Mouse (Mus musculus) left cerebral cortex, adult 18-20 months (tissue): ENCODE data around the gene Sgcd. TPM values are rescaled to one million over a fixed set of nuclear protein-coding genes. Genes with fewer than 3 reads are reported as not detected.

ENCODE experiments used
- DNase-seq, 2 experiments: peaks; one replicate each; pipeline ENCODE4 v3.0.0; 2021 to 2022; ENCODE audit warnings: low spot score in 2 of 2, mixed read lengths in 1 of 2
- total RNA-seq, 2 experiments: library from RNA; stranded (reverse); gene quantifications; 2 replicates each; pipeline ENCODE4 v1.2.3; 2021

Gene Sgcd
- total RNA-seq, 2 experiments from 2014 or later = 9.7 to 13.8 TPM

DNA sequence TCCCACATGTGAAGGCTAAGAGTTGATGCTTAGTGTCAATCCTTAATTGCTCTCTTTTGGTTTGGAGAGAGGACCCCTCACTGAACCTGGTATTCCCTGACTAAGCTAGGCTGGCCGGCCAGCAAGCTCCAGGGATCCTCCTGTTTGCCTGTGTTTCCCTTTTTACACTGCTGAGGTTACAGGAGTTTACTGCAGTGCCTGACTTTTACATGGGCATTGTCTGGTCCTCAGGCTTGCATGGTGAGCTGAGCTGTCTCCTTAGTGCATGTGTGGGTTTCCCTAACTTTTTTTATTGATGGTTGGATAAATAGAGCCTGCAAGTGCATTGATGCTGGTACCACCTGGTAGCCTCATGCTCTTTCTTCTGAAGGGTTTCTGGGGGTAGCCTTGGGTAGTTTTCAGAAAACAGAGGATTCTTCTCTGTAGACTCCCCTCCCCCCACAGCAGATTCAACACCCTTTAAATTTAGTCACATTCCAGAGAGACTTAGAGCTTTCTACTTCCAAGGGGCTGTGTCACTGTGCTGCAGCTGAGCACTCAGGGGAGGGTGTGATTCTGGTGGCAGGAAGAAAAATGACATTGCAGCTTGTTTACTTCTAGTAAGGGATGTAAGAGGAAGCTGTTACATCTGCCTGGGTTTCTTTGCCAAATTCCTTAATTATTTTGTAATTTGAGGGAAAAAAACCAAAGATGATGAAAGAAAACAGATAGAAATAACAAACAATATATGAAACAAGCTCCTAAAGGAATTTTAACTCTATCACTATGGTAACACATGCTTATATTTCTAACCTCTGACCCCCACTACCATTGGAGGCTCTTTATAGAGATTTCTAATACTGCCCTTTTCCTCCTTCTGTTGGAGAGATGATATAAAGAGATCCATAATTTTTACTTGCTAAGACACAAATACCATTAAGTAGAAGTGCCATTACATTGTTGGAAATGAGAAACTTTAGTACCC is 831.8 kb downstream of the Sgcd start:
- no peak for DNase-seq

DNA sequence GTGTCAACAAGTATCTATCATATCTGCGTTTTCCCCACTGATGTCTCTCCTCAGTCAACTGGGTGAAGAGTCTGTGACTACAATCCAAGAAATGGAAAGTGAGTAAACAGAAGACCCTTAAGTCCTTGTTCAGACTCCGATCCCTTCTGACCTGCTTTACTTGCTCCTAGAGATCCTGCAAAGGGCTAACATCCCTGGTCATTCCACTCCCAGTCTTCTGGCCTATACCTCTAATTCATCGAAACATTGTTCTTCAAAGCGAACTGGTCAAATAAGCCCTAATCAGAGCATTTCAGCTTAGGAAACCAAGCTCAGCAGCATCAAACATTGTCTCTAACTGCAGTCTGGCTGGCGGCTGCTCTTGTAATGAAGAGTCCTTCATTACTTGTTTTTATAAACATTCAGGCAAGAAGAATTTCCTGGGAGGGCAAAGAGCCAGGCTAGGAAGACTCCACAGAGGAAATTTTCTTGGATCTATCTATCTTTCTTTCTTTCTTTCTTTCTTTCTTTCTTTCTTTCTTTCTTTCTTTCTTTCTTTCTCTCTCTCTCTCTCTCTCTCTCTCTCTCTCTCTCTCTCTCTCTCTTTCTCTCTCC is 833.8 kb downstream of the Sgcd start:
- DNase-seq = no peak

DNA sequence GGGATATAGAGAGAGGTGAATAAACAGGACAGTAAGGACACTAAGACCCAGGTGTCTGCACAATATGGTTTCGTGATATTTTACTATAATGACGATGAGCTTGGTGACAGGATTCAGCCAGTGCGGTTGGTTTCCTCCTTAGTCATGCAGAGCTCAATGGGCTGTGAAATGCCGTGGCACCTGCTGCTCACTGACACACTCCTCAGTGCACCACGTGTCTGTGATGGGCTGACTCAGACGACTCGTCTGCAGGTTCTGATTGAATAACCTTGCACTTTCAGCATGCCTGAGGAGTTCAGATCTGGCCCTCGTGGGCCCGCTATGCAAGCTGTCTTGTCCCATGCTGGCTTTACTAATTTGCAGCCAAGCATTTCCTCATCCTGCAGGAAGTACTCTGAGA is 839.2 kb downstream of the Sgcd start:
- DNase-seq = no peak

DNA sequence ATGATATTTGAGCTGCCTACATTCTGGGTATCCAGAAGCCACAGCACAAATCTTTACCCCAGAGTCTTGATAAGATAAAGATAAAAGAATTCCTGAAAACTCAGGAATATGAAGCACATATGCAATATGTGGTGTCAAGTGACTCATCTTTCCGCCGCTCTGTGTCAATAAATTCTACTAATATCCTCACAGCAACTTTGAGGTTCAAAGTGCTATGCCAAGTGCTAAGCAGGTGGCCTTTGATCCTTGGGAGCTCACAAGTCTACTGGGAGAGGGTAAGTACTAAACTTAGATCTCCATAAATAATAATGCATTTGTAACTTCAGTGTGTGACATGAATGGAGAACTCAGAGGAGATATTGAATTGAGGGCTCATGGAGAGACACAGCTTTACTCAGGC is 848.9 kb downstream of the Sgcd start:
- DNase-seq = no peak

DNA sequence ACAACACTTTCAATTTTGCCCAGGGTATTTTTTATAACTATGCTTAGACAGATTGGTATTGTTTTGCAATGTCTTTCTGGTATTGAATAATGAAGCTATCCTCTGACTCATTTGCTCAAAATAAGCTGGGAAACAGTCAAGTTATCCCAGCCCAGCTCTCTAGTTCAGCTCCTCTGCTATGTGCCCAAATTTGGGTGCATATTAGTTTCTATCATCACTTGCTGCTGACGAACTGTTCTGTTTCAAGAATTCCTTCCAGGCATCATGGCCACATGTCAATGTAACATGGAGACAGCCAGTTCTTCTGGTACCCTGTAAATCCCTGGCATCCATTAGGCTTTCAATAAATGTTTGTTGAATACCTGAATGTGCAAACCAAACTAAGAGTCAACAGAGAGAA is 849.5 kb downstream of the Sgcd start:
- DNase-seq = no peak

DNA sequence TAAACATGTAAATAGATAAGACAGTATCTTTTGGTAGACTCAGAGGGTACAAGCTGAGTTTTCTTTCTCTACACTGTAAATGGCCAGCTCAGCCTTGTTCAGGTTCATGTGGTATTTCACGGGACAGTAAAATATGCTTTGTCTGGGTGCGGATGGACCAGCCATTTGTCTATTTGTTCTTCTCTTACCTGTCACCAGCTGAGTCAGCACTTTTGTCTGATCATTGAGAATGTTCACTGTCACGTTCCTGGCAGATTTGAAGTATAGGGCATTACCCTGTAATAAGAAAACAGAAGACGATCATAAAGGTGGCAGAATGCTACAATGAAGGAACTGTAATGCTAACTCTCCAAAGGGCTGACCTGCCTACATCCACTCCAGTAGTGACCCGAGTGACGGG is 856.4 kb downstream of the Sgcd start:
- DNase-seq = no peak

DNA sequence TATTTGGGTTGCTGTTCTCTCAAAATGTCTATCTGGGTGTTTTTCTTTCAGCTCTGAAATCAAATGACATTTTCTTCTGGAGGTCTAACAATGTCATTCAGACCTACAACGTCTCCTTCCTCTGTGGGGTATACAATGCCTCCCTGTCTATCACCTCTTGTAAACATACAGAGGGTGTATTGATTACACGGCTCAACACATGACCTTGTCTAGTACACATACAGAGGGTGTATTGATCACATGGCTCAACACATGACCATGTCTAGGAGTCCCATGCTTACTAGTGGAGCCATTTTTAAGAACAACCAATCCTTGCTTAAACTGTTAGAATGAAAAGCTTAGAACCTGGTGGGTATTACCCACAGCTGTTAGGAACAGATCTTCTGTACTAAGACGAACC is 858.3 kb downstream of the Sgcd start:
- no peak for DNase-seq

DNA sequence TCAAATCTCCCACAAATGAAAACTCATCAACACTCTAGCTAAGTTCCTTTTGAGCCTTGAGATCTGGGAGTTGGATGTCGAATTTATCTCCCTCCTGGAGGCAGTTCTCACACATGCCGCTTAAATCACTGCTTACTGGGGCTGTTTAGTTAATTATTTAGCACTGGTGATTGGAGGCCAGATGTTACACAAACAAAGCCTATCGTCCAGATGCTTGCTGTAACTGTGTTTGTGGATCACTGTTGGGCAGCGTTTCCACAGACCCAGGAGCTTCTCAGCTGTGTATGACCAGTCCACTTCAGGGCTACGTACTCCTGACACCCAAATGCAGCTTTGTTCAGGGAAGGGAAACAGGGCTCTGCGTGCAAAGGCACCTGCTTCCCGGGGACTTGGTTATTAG is 858.8 kb downstream of the Sgcd start:
- DNase-seq = no peak

DNA sequence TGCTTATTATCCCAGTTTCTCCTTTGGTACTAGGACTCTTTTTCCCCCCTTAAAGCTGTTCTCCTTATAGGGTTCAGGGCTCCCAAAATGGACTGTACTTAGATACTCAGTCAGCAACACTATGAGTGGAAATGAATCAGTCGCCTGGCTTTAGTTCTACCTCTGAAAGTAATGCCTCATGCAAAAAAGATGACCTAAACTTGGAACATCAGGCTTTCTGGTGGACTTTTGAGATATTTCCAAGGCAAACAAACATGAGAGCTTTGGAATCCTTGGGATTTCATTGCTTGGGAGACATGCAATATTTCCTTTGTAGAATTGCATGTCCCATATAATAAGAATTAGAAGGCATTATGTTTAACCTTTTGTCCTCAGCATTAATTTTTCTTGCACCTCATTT is 859.6 kb downstream of the Sgcd start:
- DNase-seq = no peak

DNA sequence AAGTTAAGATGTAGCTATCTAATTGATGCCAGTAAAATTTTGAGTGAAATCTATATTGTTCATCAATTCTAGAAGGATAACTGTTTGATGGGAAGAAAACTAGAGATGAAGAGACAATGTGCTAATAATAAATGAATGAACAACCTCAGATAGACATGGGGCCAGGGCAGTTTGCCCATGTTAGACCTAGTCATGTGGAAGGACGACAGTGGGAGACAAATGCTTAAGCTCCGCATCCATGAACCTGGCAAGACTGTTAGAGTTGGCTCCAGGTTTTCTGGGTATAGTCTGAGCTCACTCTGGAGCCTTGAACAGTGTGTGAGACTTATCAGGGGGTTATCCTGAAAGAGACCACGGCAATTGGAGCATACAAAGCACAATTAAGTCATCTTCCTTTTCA is 860.4 kb downstream of the Sgcd start:
- DNase-seq = no peak

DNA sequence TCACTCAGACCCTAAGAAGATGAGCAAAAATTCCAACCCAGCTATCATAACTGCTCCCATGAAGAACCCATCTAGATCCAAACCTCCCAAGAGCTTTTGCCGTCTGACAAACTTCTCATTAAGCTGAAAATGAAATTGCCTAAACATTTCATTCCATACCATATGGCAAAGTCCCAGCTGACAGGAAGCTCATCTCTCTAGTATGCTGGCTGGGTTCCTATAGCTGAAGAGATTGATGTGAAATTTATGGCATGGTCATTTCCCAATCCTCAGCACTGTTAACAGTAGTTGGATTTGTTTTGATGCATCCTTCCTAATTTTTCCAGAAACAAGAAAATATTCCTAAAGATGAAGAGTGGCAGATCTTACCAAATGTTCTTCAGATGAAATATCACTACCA is 867.9 kb downstream of the Sgcd start:
- no peak for DNase-seq

DNA sequence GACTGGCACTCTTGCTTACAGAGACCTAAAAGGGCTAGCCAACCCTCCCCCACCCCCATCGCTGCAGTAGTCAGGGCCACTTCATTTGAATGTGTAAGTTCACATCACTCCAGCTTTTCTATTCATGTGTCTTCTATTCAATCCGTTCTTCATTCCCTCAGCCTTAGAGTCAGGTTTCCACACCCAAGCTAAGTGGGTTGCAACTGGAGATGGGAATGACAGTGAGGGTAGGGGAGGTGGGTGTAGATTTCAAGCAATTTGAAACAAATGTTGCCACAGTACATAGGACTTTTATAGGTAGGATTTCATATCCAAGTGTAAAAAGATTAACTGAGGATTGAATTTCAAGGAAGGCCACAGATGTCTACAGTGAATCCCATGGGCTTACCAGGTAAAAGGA is 870.9 kb downstream of the Sgcd start:
- no peak for DNase-seq

DNA sequence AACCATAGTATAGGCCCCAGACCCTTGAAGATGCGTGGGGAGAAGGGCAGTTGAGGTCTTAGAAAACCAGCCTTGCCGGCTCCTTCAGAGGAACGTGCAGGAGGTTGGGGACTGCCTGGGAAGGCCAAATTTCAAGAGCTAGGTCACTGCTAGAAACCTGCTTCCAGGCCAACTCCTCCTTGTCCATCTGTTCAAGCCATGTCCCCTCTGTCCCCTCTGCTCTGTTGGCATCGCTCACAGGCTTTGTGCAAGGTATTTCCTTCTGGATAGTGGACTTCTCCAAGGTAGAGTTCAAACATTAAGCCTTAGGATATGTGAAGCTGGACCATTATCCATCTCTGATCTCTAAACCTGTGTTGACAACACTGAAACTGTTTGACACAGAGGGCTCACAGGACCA is 874.4 kb downstream of the Sgcd start:
- no peak for DNase-seq

DNA sequence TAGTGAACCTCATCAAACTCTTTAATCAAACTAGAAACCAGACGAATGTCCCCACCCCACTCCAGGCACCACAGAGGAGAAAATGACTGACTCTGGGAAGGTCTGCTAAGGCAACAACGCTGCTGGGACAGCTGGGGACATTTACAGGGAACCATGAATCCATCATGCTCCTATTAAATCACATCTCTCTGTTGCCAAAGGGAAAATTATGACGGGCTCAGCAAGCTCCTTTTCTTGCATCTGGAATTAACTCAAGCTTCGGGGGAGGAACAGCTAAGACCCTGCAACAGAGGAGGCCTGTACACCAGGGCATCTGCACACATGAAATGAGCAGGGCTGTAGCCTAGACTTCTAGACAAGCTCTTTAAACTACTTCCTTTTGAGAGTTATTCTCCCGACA is 875.7 kb downstream of the Sgcd start:
- DNase-seq = no peak

DNA sequence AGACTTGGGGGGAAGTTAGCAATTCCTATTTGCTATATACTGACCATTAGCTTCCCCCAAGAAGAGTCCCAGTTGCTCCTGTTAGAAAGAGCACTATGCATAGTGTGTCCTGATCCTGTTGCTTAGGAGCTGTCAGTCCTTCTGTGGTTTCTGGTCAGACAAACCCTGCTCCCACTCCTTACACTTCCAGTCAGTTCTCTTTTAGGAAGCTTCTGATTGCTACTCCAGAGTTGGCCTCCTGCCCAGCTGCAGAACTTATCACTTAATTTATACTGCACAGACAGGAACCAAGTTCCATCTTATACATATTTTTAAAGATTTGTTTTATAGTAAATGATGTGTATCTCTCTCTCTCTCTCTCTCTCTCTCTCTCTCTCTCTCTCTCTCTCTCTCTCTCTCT is 878.5 kb downstream of the Sgcd start:
- DNase-seq = peak in 1 of 2 experiments; percentile 19

DNA sequence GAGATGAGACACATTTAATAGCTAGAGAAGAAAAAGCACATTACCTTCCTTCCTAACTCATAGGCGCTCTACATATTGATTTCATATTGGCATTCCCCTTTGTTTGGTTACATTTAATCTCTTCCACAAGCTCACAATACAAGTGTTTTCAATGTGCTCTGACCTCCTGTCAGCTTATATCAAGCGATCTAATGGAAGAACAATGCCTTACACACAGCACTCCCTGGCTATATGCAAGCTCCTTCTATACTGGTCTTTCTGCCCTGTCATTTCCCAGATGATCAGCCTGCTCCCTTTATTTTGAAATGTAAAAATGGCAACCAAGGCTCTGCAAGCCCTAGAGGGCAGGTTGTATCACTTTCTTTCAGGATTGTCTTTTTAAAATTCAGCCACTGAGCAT is 881.1 kb downstream of the Sgcd start:
- DNase-seq = no peak

DNA sequence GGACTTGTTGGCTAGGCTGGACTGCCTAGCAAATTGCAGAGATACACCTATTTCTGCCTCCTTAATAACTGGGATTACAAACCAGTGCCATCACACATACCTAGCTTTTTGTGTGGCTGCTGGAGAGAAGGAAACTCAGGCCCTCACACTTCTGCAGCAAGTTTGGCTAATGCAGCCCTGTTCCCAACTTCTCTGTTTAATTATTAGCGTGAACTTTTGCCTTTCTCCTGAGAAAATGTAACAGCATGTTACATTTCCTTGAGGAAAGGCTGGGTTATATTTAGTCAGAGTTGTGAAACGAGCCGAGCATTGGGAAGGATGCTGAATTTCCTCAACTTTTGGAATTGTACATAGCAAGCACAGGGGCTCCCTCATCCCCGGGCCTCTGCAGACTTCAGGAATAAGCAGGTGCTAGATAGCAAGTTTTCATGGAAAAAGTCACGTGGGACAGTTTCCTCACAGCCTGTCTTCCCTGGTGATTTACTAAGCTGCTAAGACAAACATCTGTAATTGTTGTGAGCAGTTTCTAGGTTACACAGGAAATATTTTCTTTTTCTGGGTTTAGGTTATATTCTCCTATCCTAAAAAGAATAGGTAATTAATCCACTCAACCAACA is 895.4 kb downstream of the Sgcd start:
- DNase-seq = no peak

DNA sequence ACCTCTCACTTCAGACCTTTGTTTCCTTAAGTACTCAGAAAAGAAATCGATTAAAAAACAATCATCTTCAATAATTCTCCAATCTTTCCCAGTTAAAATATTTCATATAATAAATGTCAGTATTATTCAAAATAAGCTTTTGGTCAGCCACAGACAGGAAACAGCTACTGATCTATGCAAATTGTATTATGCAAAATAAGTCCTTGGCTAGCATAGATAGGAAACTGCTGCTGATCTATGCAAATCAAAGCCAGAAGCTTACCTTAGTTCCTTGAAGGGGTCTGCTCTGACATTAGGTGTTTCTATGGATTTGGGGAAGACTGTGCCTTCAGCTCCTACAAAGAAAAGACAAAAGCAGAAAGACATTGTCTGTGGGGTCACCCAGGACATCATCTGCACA is 906.3 kb downstream of the Sgcd start:
- DNase-seq = no peak

DNA sequence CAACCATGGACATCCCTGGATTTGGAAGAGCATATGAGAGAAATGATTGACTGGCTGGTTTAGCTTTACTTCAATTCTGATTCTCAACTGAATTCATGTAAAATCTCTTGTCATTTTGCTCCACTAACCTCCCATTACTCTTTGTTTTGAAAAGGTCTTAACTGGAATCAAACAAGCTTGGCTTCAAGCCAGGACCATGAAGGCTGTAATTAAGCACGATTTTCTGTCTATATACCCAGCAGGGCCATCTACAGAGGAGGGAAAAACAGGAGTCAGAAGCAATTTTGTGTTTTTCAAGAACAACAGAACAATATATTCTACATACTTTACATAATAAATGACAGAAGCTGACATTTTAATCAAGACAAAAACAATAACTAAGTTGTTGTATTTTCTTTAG is 915.2 kb downstream of the Sgcd start:
- DNase-seq = no peak

DNA sequence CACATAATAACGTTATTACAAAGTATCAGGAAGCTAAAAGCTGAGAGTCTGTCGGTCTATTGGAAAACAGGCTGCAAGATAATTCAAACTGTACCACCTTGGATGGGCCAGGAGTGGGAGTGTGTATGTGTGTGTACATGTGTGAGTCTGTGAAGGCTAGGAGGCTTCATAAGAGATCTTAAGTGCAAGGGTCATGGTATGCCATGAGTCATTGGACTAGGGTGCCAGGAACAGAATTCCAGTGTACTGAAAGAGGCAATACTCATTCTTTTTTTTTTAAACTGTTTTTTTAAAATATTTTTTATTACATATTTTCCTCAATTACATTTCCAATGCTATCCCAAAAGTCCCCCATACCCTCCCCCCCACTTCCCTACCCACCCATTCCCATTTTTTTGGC is 917.6 kb downstream of the Sgcd start:
- no peak for DNase-seq

DNA sequence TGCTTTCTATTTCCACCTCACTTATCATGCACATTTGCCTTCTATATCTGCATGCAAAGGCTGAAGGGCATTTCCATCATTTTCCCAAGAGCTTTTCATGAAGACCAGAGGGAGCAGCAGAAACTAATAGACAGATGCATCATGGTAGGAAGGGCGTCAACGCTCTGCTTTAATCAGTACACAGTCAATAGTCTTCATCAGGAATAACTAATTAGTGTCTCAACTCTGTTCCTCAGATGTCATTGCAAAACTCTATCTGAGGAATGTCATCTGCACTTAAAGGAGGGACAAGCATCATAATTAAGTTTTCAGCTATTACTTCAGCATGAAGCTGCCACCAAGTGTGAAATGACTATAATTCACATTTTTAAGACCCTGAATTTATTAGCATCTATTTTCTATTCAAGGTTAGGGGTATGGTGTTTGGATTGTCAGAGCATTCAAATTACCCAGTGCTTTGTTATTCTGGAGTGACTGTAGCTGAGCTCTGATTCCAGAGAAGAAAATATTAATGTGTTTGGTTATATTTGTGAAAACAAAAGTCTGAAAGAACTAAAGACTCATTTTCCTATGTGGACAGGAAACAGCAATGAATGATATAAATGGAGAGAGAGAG is 918.9 kb downstream of the Sgcd start:
- DNase-seq = no peak

DNA sequence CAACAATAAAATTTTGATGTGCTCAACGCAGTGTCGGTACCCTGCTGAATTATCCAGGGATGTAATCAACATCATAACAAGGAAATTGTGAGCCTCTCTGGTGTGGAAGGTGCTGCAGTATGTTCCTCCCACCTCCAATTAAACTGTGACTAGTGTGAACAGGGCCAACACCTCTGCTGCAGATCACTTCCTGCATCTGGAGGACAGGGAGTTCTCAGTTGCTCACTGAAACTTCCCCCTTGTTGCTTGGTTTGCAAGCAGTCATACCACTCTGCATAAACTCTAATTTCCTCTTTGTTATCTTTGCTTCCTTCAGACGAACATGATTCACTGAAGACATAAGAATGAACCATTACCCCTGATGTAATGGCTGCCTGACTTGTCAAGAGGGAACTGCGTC is 925.1 kb downstream of the Sgcd start:
- DNase-seq = no peak
